Mouse (Mus musculus) ES-E14 (cell line): ENCODE measurements around the gene Klhdc10. TPM values are rescaled to one million over a fixed set of nuclear protein-coding genes. Genes with fewer than 3 reads are reported as not detected.

Experiments
- DNase-seq: peaks from one replicate; pipeline ENCODE4 v3.0.0-alpha.2; 2013; ENCODE audit warnings: low read depth, low spot score
- H3K27ac ChIP-seq: 2 replicates; pipeline ENCODE4 v1.5.1; 2012; ENCODE audit warnings: low read depth, mild to moderate bottlenecking, low read length, moderate library complexity, mixed read lengths; ENCODE audit not compliant: poor library complexity, insufficient read depth, severe bottlenecking
- H3K36me3 ChIP-seq: 2 replicates; pipeline ENCODE4 v1.6.1; 2012; ENCODE audit warnings: mild to moderate bottlenecking, low read length, moderate library complexity, mixed read lengths; ENCODE audit not compliant: control insufficient read depth, poor library complexity, insufficient read depth, severe bottlenecking
- H3K4me1 ChIP-seq, 2 experiments: fragments of 150-350 bp in 1 of 2; sonication (generic) in 1 of 2; 2 replicates each; pipeline ENCODE4 v1.6.1; 2012; ENCODE audit warnings: low read length in 2 of 2, mild to moderate bottlenecking in 1 of 2, mixed read lengths in 1 of 2; ENCODE audit not compliant: control insufficient read depth in 2 of 2, insufficient read depth in 2 of 2, poor library complexity in 1 of 2
- H3K4me3 ChIP-seq, 2 experiments: fragments of 150-350 bp in 1 of 2; sonication (generic) in 1 of 2; 2 replicates each; pipeline ENCODE4 v1.5.1; 2012; ENCODE audit warnings: low read length in 2 of 2, low read depth in 1 of 2, mild to moderate bottlenecking in 1 of 2, mixed read lengths in 1 of 2; ENCODE audit not compliant: insufficient read depth in 1 of 2, poor library complexity in 1 of 2, severe bottlenecking in 1 of 2
- H3K9ac ChIP-seq: 2 replicates; pipeline ENCODE4 v1.6.1; 2012; ENCODE audit warnings: low read depth, mild to moderate bottlenecking, low read length, mixed read lengths; ENCODE audit not compliant: poor library complexity, insufficient read depth, severe bottlenecking
- H3K9me3 ChIP-seq: fragments of 150-350 bp; sonication (generic); 2 replicates; pipeline ENCODE4 v1.6.1; 2012; ENCODE audit warnings: low read depth, mild to moderate bottlenecking, low read length; ENCODE audit not compliant: control insufficient read depth, insufficient read depth
- CHD2 ChIP-seq: IDR thresholded peaks from 2 replicates; pipeline ENCODE4 v1.6.1; 2014; ENCODE audit warnings: mild to moderate bottlenecking, low read depth, low read length, inconsistent platforms
- HCFC1 ChIP-seq: IDR thresholded peaks from 2 replicates; pipeline ENCODE4 v1.6.1; 2012; ENCODE audit warnings: low read length, inconsistent platforms, borderline replicate concordance; ENCODE audit not compliant: insufficient read depth
- MAFK ChIP-seq: IDR thresholded peaks from 2 replicates; pipeline ENCODE4 v1.6.1; 2014; ENCODE audit warnings: mild to moderate bottlenecking, low read depth, low read length, inconsistent platforms; ENCODE audit not compliant: insufficient read depth
- ZC3H11A ChIP-seq: IDR thresholded peaks from 2 replicates; pipeline ENCODE4 v1.6.1; 2012; ENCODE audit warnings: low read depth, mild to moderate bottlenecking, inconsistent platforms, low read length, borderline replicate concordance
- ZNF384 ChIP-seq: IDR thresholded peaks from 2 replicates; pipeline ENCODE4 v1.6.1; 2012; ENCODE audit warnings: low read depth, low read length, inconsistent platforms
- in situ Hi-C, 2 experiments: fragments of 600-800 bp; cut with MboI; formaldehyde crosslinking; loops; one replicate each; pipeline ENCODE4 v1.15.1; 2025; ENCODE audit warnings: low sequenced_read_pairs in 2 of 2, inconsistent platforms in 1 of 2; ENCODE audit not compliant: unreplicated experiment in 2 of 2
- total RNA-seq: library from RNA; depleted of rRNA; stranded (reverse); fragments of 300-350 nt; gene quantifications from 2 replicates; pipeline ENCODE4 v1.2.3, GENCODE M21; 2012

The Klhdc10 gene
- total RNA-seq, 1 experiment, result 48.9 TPM

DNA sequence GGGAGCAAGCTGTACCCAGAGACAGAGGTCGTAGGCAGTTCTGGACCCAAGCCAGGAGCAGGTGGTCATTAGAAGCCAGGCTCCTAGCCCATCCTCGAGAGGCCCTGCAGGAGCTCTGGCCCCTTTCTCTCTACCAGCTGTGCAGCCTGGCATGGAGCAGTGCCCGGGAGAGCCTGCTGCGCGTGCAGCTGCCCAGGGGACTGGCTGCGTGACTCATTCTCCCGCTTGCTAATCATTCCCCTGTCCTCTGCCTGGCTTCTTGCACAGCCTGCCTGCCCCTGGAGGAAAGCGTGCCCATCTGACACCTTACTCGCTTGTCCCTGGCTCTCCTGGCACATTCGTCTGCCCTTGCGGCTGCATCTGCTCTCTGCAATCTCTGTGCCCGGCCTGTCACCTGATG lies 67.7 kb downstream of the Klhdc10 start:
- H3K27ac ChIP-seq, result no peak overlapping the region
- in situ Hi-C loops, result no loop called here

DNA sequence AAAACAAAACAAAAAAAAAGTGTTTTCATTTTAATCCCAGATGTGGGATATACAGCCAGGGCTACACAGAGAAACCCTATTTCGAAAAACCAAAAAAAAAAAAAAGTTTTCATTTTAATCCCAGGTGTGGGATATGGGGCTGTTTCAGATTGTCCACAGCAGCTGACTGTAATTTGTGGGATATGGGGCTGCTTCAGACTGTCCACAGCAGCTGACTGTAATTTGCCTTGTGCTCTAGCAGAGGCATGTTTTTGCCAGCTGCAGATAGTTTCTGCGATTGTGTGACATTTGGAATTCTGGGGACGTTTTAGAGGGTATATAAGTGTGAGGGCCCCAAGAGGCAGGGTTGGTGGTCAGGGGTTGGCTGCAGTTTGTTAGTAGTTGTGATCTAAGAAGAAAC lies 70.0 kb downstream of the Klhdc10 start:
- DNase-seq, result no peak
- Histone ChIP-seq H3K4me1 (peaks cover 0 to 2% of the 10 kb centered on the region in 2 experiments; a peak in 1 of 4 replicates), H3K27ac (no peak overlapping the region), H3K4me3 (no peak overlapping the region), H3K9ac (no peak overlapping the region), H3K9me3 (no peaks in the 10 kb centered on the region), H3K36me3 (no peaks in the 10 kb centered on the region)
- in situ Hi-C loops, result no loop called here
- no peak for TF ChIP-seq MAFK
- TF ChIP-seq ZNF384, result no peak
- no peak for TF ChIP-seq ZC3H11A
- TF ChIP-seq HCFC1, result no peak
- TF ChIP-seq CHD2, result no peak

More for the DNA sequence above, 67.7 kb downstream of the Klhdc10 start:
- TF ChIP-seq CHD2 (no peak), HCFC1 (no peak), MAFK (no peak), ZNF384 (no peak), ZC3H11A (no peak)
- Histone ChIP-seq H3K9ac (no peak overlapping the region), H3K4me3 (peak overlapping the region in 1 of 2 experiments; percentile 58; a peak in 2 of 4 replicates), H3K36me3 (no peaks in the 10 kb centered on the region), H3K9me3 (no peaks in the 10 kb centered on the region), H3K4me1 (peaks cover 0 to 2% of the 10 kb centered on the region in 2 experiments; a peak in 1 of 4 replicates)
- no peak for DNase-seq

- peaks cover 19% of the 10 kb centered on the region for H3K36me3 ChIP-seq
- H3K4me1 ChIP-seq, result no peaks in the 10 kb centered on the region
- no peaks in the 10 kb centered on the region for H3K9me3 ChIP-seq
- TF ChIP-seq ZNF384, result no peak
- H3K9ac ChIP-seq, result no peak overlapping the region
- in situ Hi-C loops, result no loop called here
- no peak overlapping the region for H3K27ac ChIP-seq
- no peak overlapping the region for H3K4me3 ChIP-seq
- no peak for DNase-seq
Observed at GRCm38 (mm10) chr6:30476025-30476765, 74.5 kb downstream of the Klhdc10 start.

GRCm38 (mm10) chr6:30477210-30477714 lies 75.6 kb downstream of the Klhdc10 start:
- Histone ChIP-seq H3K9ac (no peak overlapping the region), H3K4me3 (no peak overlapping the region), H3K9me3 (no peaks in the 10 kb centered on the region), H3K36me3 (peaks cover 19% of the 10 kb centered on the region), H3K27ac (no peak overlapping the region), H3K4me1 (no peaks in the 10 kb centered on the region)
- DNase-seq, result no peak
- TF ChIP-seq ZC3H11A (no peak), CHD2 (no peak), MAFK (no peak), HCFC1 (no peak), ZNF384 (no peak)
- in situ Hi-C loops, result no loop called here
